Mouse (Mus musculus): ENCODE measurements at regions not wholly inside any gene's neighbourhood (a gene's known extent, or its start where the extent isn't known, plus 50 kb on each side); places are given as distances from the start of the nearest gene placed in this dataset.

- no peak for ATAC-seq
Measured at GRCm38 (mm10) chr2:45850018-45850605, 732.9 kb upstream of the Zeb2 start.

GRCm38 (mm10) chr2:45840389-45840788 lies 723.2 kb upstream of the Zeb2 start:
- ATAC-seq: no peak

GRCm38 (mm10) chr2:45836546-45837221 lies 719.5 kb upstream of the Zeb2 start:
- no peak for ATAC-seq

- no peak for ATAC-seq
Measured at GRCm38 (mm10) chr2:45817945-45818719, 700.9 kb upstream of the Zeb2 start.

- ATAC-seq: no peak
Measured at GRCm38 (mm10) chr2:45814741-45815140, 697.5 kb upstream of the Zeb2 start.

GRCm38 (mm10) chr2:45805329-45805728 lies 688.1 kb upstream of the Zeb2 start:
- no peak for ATAC-seq

- no peak for ATAC-seq
Measured at GRCm38 (mm10) chr2:45800131-45800530, 682.9 kb upstream of the Zeb2 start.

GRCm38 (mm10) chr2:45793561-45793960 lies 676.4 kb upstream of the Zeb2 start:
- no peak for ATAC-seq

- no peak for ATAC-seq
Measured at GRCm38 (mm10) chr2:45789739-45790138, 672.5 kb upstream of the Zeb2 start.

GRCm38 (mm10) chr2:45787732-45788390 lies 670.7 kb upstream of the Zeb2 start:
- ATAC-seq: no peak

- no peak for ATAC-seq
Measured at GRCm38 (mm10) chr2:45786787-45787186, 669.6 kb upstream of the Zeb2 start.

- ATAC-seq: no peak
Measured at GRCm38 (mm10) chr2:45785684-45786083, 668.5 kb upstream of the Zeb2 start.

GRCm38 (mm10) chr2:45783634-45784412 lies 666.6 kb upstream of the Zeb2 start:
- no peak for ATAC-seq

- no peak for ATAC-seq
Measured at GRCm38 (mm10) chr2:45777466-45777865, 660.3 kb upstream of the Zeb2 start.

- ATAC-seq: no peak
Measured at GRCm38 (mm10) chr2:45776485-45777135, 659.4 kb upstream of the Zeb2 start.

- no peak for ATAC-seq
Measured at GRCm38 (mm10) chr2:45775691-45776090, 658.5 kb upstream of the Zeb2 start.

- no peak for ATAC-seq
Measured at GRCm38 (mm10) chr2:45774416-45774815, 657.2 kb upstream of the Zeb2 start.

- ATAC-seq: no peak
Measured at GRCm38 (mm10) chr2:45757176-45757575, 640.0 kb upstream of the Zeb2 start.

- ATAC-seq: no peak
Measured at GRCm38 (mm10) chr2:45756395-45756794, 639.2 kb upstream of the Zeb2 start.

- ATAC-seq: no peak
Measured at GRCm38 (mm10) chr2:45751746-45752145, 634.6 kb upstream of the Zeb2 start.

GRCm38 (mm10) chr2:45749379-45749778 lies 632.2 kb upstream of the Zeb2 start:
- no peak for ATAC-seq
